Mouse (Mus musculus) megakaryocyte, embryonic 14.5 days (primary cell): ENCODE measurements around the gene Myo1d.

Experiments used
- FLI1 ChIP-seq: IDR thresholded peaks from 2 replicates; pipeline ENCODE4 v1.6.1; 2012; ENCODE audit warnings: low read length, inconsistent platforms, mixed read lengths
- GATA1 ChIP-seq: IDR thresholded peaks from 3 replicates; pipeline ENCODE4 v1.6.1; 2012; ENCODE audit warnings: mixed read lengths, low read length, inconsistent platforms, borderline replicate concordance

DNA sequence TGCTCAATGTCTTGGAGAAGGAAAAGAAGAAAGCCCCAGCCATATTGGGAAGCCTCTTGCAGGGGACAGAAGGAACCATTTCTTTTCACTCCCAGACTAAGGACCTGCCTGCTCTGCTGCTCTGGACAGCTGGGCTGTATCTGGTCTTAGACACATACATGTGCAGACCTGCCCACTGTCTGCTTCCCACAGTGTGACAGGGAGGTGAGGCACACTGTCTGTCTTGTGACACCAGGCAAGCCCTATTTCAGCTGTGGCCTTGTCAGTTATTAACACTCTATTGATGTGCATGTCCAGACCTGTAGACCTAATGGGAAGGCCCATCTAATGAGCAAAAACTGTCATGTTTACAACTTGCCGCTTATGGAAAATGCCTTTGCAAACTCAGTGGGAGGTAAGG is 264.5 kb downstream of the Myo1d start:
- TF ChIP-seq GATA1 (no peak), FLI1 (no peak)
